Mouse (Mus musculus) left cerebral cortex, adult 2 months (tissue): Measurements from ENCODE around the gene Gm34653. TPM values are rescaled to one million over a fixed set of nuclear protein-coding genes. Genes with fewer than 3 reads are reported as not detected.
A peak's percentile ranks its signal among the peaks of the same experiment; 100 is the strongest.
"Not testable (repeated sequence)": the region's sequence is repeated elsewhere in the genome, so short reads cannot be mapped to it uniquely, and the experiment has no call there.

Experiments used
- DNase-seq, 2 experiments: peaks; one replicate each; pipeline ENCODE4 v3.0.0; 2021 to 2022; ENCODE audit warnings: low spot score in 2 of 2, mixed read lengths in 1 of 2; ENCODE audit errors: extremely low spot score in 1 of 2
- H3K27ac ChIP-seq: fragments of 200-600 bp; 2 replicates; pipeline ENCODE4 v1.8.1; 2022
- H3K4me3 ChIP-seq: fragments of 200-600 bp; 2 replicates; pipeline ENCODE4 v1.8.1; 2022
- CTCF ChIP-seq: fragments of 200-600 bp; IDR thresholded peaks from 2 replicates; pipeline ENCODE4 v1.8.1; 2022; ENCODE audit warnings: antibody characterized with exemption, mild to moderate bottlenecking, moderate library complexity
- intact Hi-C: fragments of 180-260 bp; cut with DNase I; formaldehyde crosslinking; loops from one replicate; pipeline ENCODE4 v1.15.1; 2025
- long read RNA-seq, 2 experiments: library from polyadenylated mRNA; stranded (forward); transcript quantifications; one replicate each; pipeline ENCODE4 v2.0.0; 2021; ENCODE audit warnings: borderline mapping rate in 2 of 2
- total RNA-seq, 2 experiments: library from RNA; stranded (reverse); gene quantifications; 2 replicates each; pipeline ENCODE4 v1.2.3; 2021

Gm34653 gene
- under 1 TPM in 1 of 2 experiments, not detected in 1; 0.27 TPM for total RNA-seq
- long read RNA-seq, experiment 1, result 0 reads
- long read RNA-seq, experiment 2, result 0 reads

GRCm38 (mm10) chr2:34832766-34833457 is at the start of gene Gm34653:
Gene Gm34653 (plus strand): TSS chr2:34833007.
- DNase-seq, H3K27ac ChIP-seq, intact Hi-C loops, H3K4me3 ChIP-seq: not testable (repeated sequence)

GRCm38 (mm10) chr2:34783064-34784020 is 49.5 kb upstream of the Gm34653 start:
- DNase-seq, result no peak
- Histone ChIP-seq H3K27ac (no peak overlapping the region), H3K4me3 (no peak overlapping the region)
- no peak for TF ChIP-seq CTCF
- intact Hi-C loops, result no loop called here

- Histone ChIP-seq H3K27ac (no peak overlapping the region), H3K4me3 (no peak overlapping the region)
- intact Hi-C loops, result no loop called here
- DNase-seq, result no peak
- peak; percentile 71 for TF ChIP-seq CTCF
These were observed 48.7 kb upstream of the Gm34653 start for GRCm38 (mm10) chr2:34784085-34784484.

GRCm38 (mm10) chr2:34790282-34790681 is 42.5 kb upstream of the Gm34653 start:
- DNase-seq, result no peak
- intact Hi-C loops, result no loop called here
- TF ChIP-seq CTCF, result no peak
- H3K4me3 ChIP-seq, result no peak overlapping the region
- no peak overlapping the region for H3K27ac ChIP-seq

GRCm38 (mm10) chr2:34792543-34792942 is 40.3 kb upstream of the Gm34653 start:
- DNase-seq, H3K4me3 ChIP-seq, H3K27ac ChIP-seq, intact Hi-C loops: not testable (repeated sequence)
- peak; percentile 7; the same call in 1 of the 2 replicates for TF ChIP-seq CTCF

- DNase-seq, result no peak
- intact Hi-C loops, result no loop called here
- H3K27ac ChIP-seq, result no peak overlapping the region
- no peak overlapping the region for H3K4me3 ChIP-seq
- no peak for TF ChIP-seq CTCF
These were observed 38.3 kb upstream of the Gm34653 start for GRCm38 (mm10) chr2:34794511-34794910.

GRCm38 (mm10) chr2:34795426-34795825 is 37.4 kb upstream of the Gm34653 start:
- intact Hi-C loops, result no loop called here
- H3K4me3 ChIP-seq, result no peak overlapping the region
- TF ChIP-seq CTCF, result no peak
- no peak for DNase-seq
- H3K27ac ChIP-seq, result no peak overlapping the region

- DNase-seq, result peak; percentile 78
- intact Hi-C loops, result loop anchor here (1.0 kb wide), 1 partner anchor 27 kb away; no protein-coding TSS in a partner anchor
- Histone ChIP-seq H3K27ac (peak within 1 kb of the TSS; percentile 68), H3K4me3 (peak within 1 kb of the TSS; percentile 91)
- no peak for TF ChIP-seq CTCF
These were observed 33.2 kb upstream of the Gm34653 start, which contains the start of gene Rabepk for GRCm38 (mm10) chr2:34799357-34800256. Gene Rabepk (minus strand): TSS chr2:34799912.

- intact Hi-C loops, result no loop called here
- no peak for TF ChIP-seq CTCF
- Histone ChIP-seq H3K4me3 (peak overlapping the region; percentile 91), H3K27ac (peak overlapping the region; percentile 68; the same call in 1 of the 2 replicates)
- no peak for DNase-seq
These were observed 32.4 kb upstream of the Gm34653 start for GRCm38 (mm10) chr2:34800371-34800770.

- H3K4me3 ChIP-seq, result peak overlapping the region; percentile 73
- TF ChIP-seq CTCF, result peak; percentile 28
- intact Hi-C loops, result no loop called here
- peak; percentile 97 for DNase-seq
- H3K27ac ChIP-seq, result peak overlapping the region; percentile 91
These were observed 31.0 kb upstream of the Gm34653 start for GRCm38 (mm10) chr2:34801516-34802482.

- intact Hi-C loops, DNase-seq: not testable (repeated sequence)
- peak overlapping the region; percentile 91 for H3K27ac ChIP-seq
- H3K4me3 ChIP-seq, result peak overlapping the region; percentile 73
These were observed 30.1 kb upstream of the Gm34653 start for GRCm38 (mm10) chr2:34802565-34803245.
